Mouse (Mus musculus): ENCODE data around the gene Mapk1. TPM values are rescaled to one million over a fixed set of nuclear protein-coding genes. Genes with fewer than 3 reads are reported as not detected.
"Not testable (repeated sequence)": the region's sequence is repeated elsewhere in the genome, so short reads cannot be mapped to it uniquely, and the experiment has no call there.

Mapk1 gene
- polyA plus RNA-seq, 1 experiment from 2014 or later: 233 TPM

DNA sequence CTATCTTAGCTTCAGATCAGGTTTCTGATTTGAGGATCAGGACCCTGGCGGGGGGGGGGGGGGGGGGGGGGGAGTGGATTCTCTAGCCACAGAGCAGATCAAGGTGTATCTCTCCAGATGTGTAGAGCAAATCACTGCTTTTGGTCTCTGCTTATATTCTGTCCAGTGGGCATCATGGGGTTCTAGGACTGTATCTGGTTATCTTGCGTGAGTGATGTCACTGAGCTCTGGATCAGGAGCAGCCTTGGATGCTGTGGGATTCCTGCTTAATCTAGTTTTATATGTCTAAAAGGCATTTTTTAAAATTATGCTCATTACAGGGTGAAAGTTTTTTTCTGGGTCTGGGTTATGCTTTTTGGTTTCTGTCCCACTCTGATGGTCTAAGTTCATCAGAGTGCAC, 546 bp upstream of the Mapk1 start:
- H3K4me1 ChIP-seq (ENCODE audit: control insufficient read depth, insufficient read depth, low read length): peaks cover 18% of the 10 kb centered on the region; the same call in 1 of the 2 replicates
- ATAC-seq (ENCODE audit: low read depth): peak; percentile 57
- WGBS: 63% methylated on average over 2 of the region's 2 CpGs

DNA sequence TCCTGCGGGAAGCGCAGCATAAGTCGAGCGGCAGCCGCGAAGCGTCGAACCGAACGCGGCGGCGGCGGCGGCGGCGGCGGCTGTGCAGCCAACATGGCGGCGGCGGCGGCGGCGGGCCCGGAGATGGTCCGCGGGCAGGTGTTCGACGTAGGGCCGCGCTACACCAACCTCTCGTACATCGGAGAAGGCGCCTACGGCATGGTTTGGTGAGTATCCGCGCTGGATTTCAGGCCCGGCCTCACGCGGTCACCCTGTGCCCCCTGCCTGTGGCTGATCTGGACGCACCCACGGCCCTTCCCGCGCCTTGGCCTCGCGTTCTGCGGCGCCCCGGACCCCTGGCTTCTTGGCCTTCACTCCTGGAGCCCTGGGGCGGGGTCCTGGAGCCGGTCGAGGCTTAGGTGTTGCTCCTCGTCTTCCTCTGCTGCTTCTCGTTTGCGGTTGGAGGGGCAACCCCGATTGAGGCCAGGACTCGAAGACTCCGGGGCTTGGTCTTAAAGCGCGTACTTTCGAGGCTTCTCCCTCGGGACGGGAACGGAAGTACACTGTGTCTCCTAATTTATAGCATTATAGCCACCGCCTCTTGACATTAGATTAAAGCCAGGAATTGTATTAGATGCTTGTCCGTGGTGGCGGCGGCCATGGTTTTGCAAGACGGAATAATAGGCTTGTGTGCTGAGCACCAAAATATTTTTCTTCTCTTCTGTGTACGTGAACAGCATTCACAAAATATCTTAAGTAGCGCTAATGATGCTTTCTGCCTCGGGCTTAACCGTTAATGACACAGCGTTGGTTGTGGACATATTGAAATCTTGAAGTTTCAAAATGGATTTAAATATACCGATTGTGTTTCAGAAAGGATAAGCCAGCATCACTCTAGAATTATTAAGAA, 596 bp downstream of the Mapk1 start:
- Histone ChIP-seq H3K9me3 (ENCODE audit: control insufficient read depth, low read length) (no peaks in the 10 kb centered on the region), H3K27me3 (ENCODE audit: control insufficient read depth, insufficient read depth, low read length) (no peaks in the 10 kb centered on the region), H3K27ac (ENCODE audit: low read depth, low read length) (peak overlapping the region; percentile 93), H3K4me3 (ENCODE audit: low read depth, low read length) (peak overlapping the region; percentile 100), H3K9ac (replicated peaks; ENCODE audit: low read depth, low read length) (peak overlapping the region; percentile 87), H3K36me3 (ENCODE audit: control insufficient read depth, insufficient read depth, low read length) (peaks cover 5% of the 10 kb centered on the region; the same call in 1 of the 2 replicates), H3K4me1 (ENCODE audit: control insufficient read depth, insufficient read depth, low read length) (peaks cover 18% of the 10 kb centered on the region; the same call in 1 of the 2 replicates), H3K4me2 (ENCODE audit: low read depth, low read length) (peak overlapping the region; percentile 66)
- ATAC-seq (ENCODE audit: low read depth): peak; percentile 73
- under 1% methylated on average over 43 of the region's 75 CpGs for WGBS

More for the DNA sequence above, 546 bp upstream of the Mapk1 start:
- Histone ChIP-seq H3K4me2 (ENCODE audit: low read depth, low read length) (peak overlapping the region; percentile 54), H3K36me3 (ENCODE audit: control insufficient read depth, insufficient read depth, low read length) (no peaks in the 10 kb centered on the region), H3K9ac (replicated peaks; ENCODE audit: low read depth, low read length) (peak overlapping the region; percentile 87), H3K27me3 (ENCODE audit: control insufficient read depth, insufficient read depth, low read length) (no peaks in the 10 kb centered on the region), H3K27ac (ENCODE audit: low read depth, low read length) (peak overlapping the region; percentile 93), H3K9me3 (ENCODE audit: control insufficient read depth, low read length) (no peaks in the 10 kb centered on the region), H3K4me3 (ENCODE audit: low read depth, low read length) (peak overlapping the region; percentile 100)

DNA sequence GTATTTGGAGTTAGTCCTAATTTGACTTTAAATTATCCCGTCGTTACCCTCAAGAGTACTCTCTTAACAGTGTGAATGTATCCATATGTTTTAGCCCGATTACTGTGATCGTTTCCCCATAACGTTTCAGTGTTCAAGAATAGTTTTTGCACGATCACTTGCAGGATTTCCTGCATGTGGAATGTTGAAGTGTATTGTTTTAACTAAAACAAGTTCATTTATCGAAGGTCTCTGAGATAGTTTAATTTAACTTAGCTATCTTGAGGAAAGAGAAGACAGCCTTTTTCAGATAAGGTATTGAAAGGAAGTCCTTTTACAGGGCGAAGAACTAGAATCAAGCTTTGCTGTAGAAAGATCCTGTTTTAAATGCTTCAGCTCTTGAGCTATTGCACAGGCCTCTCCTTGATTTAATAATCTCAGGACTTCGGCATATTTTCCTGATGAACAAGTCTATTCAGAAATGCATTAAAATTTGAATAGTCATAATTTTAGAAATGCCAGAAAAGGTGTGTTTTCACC, 1.3 kb downstream of the Mapk1 start:
- peak overlapping the region; percentile 87 for H3K9ac ChIP-seq (replicated peaks; ENCODE audit: low read depth, low read length)
- H3K36me3 ChIP-seq (ENCODE audit: control insufficient read depth, insufficient read depth, low read length): peaks cover 5% of the 10 kb centered on the region; the same call in 1 of the 2 replicates
- WGBS: 26% methylated on average over 9 of the region's 9 CpGs
- H3K4me1 ChIP-seq (ENCODE audit: control insufficient read depth, insufficient read depth, low read length): peaks cover 18% of the 10 kb centered on the region; the same call in 1 of the 2 replicates
- H3K9me3 ChIP-seq (ENCODE audit: control insufficient read depth, low read length): no peaks in the 10 kb centered on the region
- peak overlapping the region; percentile 66 for H3K4me2 ChIP-seq (ENCODE audit: low read depth, low read length)
- H3K27me3 ChIP-seq (ENCODE audit: control insufficient read depth, insufficient read depth, low read length): no peaks in the 10 kb centered on the region
- peak overlapping the region; percentile 100 for H3K4me3 ChIP-seq (ENCODE audit: low read depth, low read length)
- no peak overlapping the region for H3K27ac ChIP-seq (ENCODE audit: low read depth, low read length)
- ATAC-seq (ENCODE audit: low read depth): no peak

DNA sequence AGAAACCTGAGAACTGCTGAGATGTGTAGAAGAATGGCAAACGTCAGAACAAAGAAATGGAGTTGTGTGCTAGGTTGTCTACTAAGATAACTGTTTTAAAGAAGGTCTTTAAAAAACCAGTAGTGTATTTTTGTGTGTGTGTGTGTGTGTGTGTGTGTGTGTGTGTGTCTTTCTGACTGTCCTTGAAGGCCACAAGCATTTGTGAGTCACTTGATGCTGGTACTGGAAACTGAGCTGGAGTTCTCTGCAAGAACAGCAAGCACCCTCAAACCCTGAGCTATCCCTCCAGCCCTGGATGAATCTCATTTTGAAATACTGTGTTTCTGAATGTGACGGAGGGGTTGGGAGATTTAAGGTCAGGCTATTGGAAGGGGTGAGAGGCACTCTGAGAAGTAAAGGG, 4.1 kb downstream of the Mapk1 start:
- Histone ChIP-seq H3K4me3 (ENCODE audit: low read depth, low read length) (no peak overlapping the region), H3K4me1 (ENCODE audit: control insufficient read depth, insufficient read depth, low read length) (peaks cover 18% of the 10 kb centered on the region; the same call in 1 of the 2 replicates), H3K27ac (ENCODE audit: low read depth, low read length) (no peak overlapping the region), H3K36me3 (ENCODE audit: control insufficient read depth, insufficient read depth, low read length) (peaks cover 5% of the 10 kb centered on the region; the same call in 1 of the 2 replicates), H3K27me3 (ENCODE audit: control insufficient read depth, insufficient read depth, low read length) (no peaks in the 10 kb centered on the region), H3K4me2 (ENCODE audit: low read depth, low read length) (no peak overlapping the region), H3K9ac (replicated peaks; ENCODE audit: low read depth, low read length) (no peak overlapping the region), H3K9me3 (ENCODE audit: control insufficient read depth, low read length) (no peaks in the 10 kb centered on the region)
- 87% methylated on average over 2 of the region's 2 CpGs for WGBS
- no peak for ATAC-seq (ENCODE audit: low read depth)

DNA sequence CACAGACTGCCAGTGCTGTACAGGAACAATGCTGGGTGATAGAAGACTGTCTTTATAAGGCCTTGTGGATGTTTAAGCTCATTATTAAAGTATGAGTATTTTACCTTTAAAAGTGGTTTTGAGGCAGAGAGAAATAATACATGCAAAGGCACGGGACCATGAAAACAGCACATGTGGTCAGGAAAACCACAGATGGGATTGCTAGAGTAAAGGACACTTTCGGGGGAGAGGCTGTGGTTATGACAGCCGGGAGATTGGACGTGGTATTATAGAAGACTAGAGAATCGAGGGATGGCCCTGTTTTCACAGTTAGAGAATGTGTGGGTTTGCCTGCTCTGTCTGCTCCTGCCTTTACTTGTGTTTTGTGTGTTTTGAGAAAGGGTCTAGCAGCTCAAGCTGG, 5.7 kb downstream of the Mapk1 start:
- no peak overlapping the region for H3K9ac ChIP-seq (replicated peaks; ENCODE audit: low read depth, low read length)
- H3K4me1 ChIP-seq (ENCODE audit: control insufficient read depth, insufficient read depth, low read length): peaks cover 18% of the 10 kb centered on the region; the same call in 1 of the 2 replicates
- WGBS: 97% methylated on average over 5 of the region's 5 CpGs
- H3K4me3 ChIP-seq (ENCODE audit: low read depth, low read length): no peak overlapping the region
- no peak overlapping the region for H3K4me2 ChIP-seq (ENCODE audit: low read depth, low read length)
- no peaks in the 10 kb centered on the region for H3K9me3 ChIP-seq (ENCODE audit: control insufficient read depth, low read length)
- peaks cover 5% of the 10 kb centered on the region; the same call in 1 of the 2 replicates for H3K36me3 ChIP-seq (ENCODE audit: control insufficient read depth, insufficient read depth, low read length)
- no peak overlapping the region for H3K27ac ChIP-seq (ENCODE audit: low read depth, low read length)
- ATAC-seq (ENCODE audit: low read depth): no peak
- H3K27me3 ChIP-seq (ENCODE audit: control insufficient read depth, insufficient read depth, low read length): no peaks in the 10 kb centered on the region

DNA sequence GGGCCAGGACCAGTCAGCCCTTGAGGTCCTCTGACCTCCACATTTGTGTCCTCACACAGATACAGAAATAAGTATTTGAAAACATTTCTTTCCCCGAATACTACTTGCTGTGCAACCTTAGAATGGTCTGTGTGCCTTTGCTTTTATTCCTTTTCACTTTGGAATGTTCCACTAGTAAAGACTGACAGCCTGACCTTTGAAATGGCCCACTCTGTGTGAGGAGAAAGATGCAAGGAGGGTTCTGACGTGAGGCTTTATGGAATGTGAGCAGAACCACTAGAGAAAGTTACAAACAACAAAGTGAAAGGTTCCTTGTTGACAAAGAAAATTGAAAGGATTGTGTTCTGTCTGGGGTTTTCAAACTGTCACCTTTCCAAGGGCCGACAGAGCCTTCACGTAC, 6.8 kb downstream of the Mapk1 start:
- WGBS: 88% methylated on average over 4 of the region's 4 CpGs
- no peak overlapping the region for H3K4me3 ChIP-seq (ENCODE audit: low read depth, low read length)

DNA sequence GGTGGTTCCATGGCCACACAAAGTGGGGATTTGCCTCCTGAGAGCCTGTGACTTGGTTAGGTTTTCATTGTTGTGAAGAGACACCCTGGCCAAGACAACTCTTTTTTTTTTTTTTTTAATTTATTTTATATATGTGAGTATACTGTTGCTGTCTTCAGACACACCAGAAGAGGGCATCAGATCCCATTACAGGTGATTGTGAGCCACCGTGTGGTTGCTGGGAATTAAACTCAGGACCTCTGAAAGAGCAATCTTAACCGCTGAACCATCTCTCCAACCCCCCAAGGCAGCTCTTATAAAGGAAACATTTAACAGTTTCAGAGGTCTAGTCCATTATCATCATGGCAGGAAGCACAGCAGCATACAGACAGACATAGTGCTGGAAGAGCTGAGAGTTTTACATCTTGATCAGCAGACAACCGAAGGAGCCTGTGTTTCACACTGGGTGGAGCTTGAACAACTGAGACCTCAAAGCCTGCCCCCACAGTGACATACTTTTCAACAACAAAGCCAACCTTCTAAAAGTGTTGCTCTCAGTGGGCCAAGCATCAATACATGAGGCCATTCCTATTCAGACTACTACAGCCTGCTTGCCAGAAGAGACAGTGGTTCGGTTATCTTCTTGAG, 11.4 kb downstream of the Mapk1 start:
- Histone ChIP-seq H3K4me1 (ENCODE audit: control insufficient read depth, insufficient read depth, low read length) (0 out of 2 replicates have a peak, but pooled peaks cover 2% of the 10 kb centered on the region), H3K27me3 (ENCODE audit: control insufficient read depth, insufficient read depth, low read length) (no peaks in the 10 kb centered on the region), H3K9ac (replicated peaks; ENCODE audit: low read depth, low read length) (no peak overlapping the region), H3K4me3 (ENCODE audit: low read depth, low read length) (no peak overlapping the region), H3K27ac (ENCODE audit: low read depth, low read length) (no peak overlapping the region), H3K36me3 (ENCODE audit: control insufficient read depth, insufficient read depth, low read length) (no peaks in the 10 kb centered on the region), H3K4me2 (ENCODE audit: low read depth, low read length) (no peak overlapping the region), H3K9me3 (ENCODE audit: control insufficient read depth, low read length) (no peaks in the 10 kb centered on the region)
- 85% methylated on average over 4 of the region's 4 CpGs for WGBS
- ATAC-seq (ENCODE audit: low read depth): no peak

More for the DNA sequence above, 6.8 kb downstream of the Mapk1 start:
- Histone ChIP-seq H3K9ac (replicated peaks; ENCODE audit: low read depth, low read length) (no peak overlapping the region), H3K27ac (ENCODE audit: low read depth, low read length) (no peak overlapping the region), H3K4me1 (ENCODE audit: control insufficient read depth, insufficient read depth, low read length) (peaks cover 16% of the 10 kb centered on the region; the same call in 1 of the 2 replicates), H3K27me3 (ENCODE audit: control insufficient read depth, insufficient read depth, low read length) (no peaks in the 10 kb centered on the region), H3K9me3 (ENCODE audit: control insufficient read depth, low read length) (no peaks in the 10 kb centered on the region), H3K4me2 (ENCODE audit: low read depth, low read length) (no peak overlapping the region), H3K36me3 (ENCODE audit: control insufficient read depth, insufficient read depth, low read length) (peaks cover 5% of the 10 kb centered on the region; the same call in 1 of the 2 replicates)
- ATAC-seq (ENCODE audit: low read depth): no peak

DNA sequence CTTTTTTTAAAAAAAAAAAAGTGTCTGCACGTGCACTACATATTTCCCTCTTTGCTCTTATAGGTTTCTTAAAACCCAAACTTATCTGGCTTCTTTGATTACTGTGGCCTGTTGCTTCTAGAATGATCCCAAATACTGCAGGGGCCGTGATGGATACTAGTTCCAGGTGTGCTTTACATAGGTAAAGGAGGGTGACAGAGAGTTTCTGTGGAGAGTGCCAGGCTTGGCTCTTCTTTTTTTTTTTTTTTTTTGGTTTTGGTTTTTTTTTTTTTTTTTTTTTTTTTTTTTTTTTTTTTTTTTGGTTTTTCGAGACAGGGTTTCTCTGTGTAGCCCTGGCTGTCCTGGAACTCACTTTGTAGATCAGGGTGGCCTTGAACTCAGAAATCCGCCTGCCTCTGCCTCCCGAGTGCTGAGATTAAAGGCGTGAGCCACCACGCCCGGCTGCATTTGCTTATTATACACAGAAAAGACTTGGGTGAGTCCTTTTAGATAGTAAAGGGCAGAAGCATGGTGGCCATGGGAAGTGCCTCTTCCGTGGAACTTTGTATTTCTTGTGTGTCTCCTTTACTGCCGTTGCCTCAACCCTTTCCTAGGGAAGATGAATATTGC, 13.0 kb downstream of the Mapk1 start:
- 90% methylated on average over 10 of the region's 10 CpGs for WGBS
- ATAC-seq (ENCODE audit: low read depth); H3K4me2 ChIP-seq (ENCODE audit: low read depth, low read length): not testable (repeated sequence)

More for the DNA sequence above, 13.0 kb downstream of the Mapk1 start:
- H3K9ac ChIP-seq (replicated peaks; ENCODE audit: low read depth, low read length); H3K36me3 ChIP-seq (ENCODE audit: control insufficient read depth, insufficient read depth, low read length); H3K27me3 ChIP-seq (ENCODE audit: control insufficient read depth, insufficient read depth, low read length); H3K27ac ChIP-seq (ENCODE audit: low read depth, low read length); H3K4me1 ChIP-seq (ENCODE audit: control insufficient read depth, insufficient read depth, low read length); H3K9me3 ChIP-seq (ENCODE audit: control insufficient read depth, low read length); H3K4me3 ChIP-seq (ENCODE audit: low read depth, low read length): not testable (repeated sequence)

Measured in neural tube, embryonic 14.5 days (tissue).